ENCODE assay signal across 13 mouse cellular contexts in genomic region chr13:58184111-58184510, GRCm38 (mm10).
"Had no signal": no experiment of that assay in that cellular context is flagged by ENCODE, and none has a peak within 500 bp of the region (broad histone marks: within the 10 kb centered on the region; RNA-seq: fewer than 3 reads in every experiment).

No protein-coding gene starts in this region.

- H3K27ac ChIP-seq: limb, embryonic 15.5 days; liver, embryonic 15.5 days; midbrain, embryonic 12.5 days; neural tube, embryonic 13.5 days; stomach, embryonic 15.5 days had no signal

- DNase-seq: kidney, postnatal 10 days; layer of hippocampus, adult 9-11 months; layer of hippocampus, postnatal 36 days; lung, embryonic 14.5 days; retina, postnatal 1 day; right cerebral cortex, postnatal 14 days; thymus, adult 2 months; thymus, postnatal 25 days had no signal

- H3K4me3 ChIP-seq: limb, embryonic 15.5 days; liver, embryonic 15.5 days; midbrain, embryonic 12.5 days; neural tube, embryonic 13.5 days; stomach, embryonic 15.5 days had no signal
